Mouse (Mus musculus) midbrain, embryonic 13.5 days (tissue): ENCODE data around the gene Noto. TPM values are rescaled to one million over a fixed set of nuclear protein-coding genes. Genes with fewer than 3 reads are reported as not detected.
A peak's percentile ranks its signal among the peaks of the same experiment; 100 is the strongest.

Experiments used
- ATAC-seq: fragments of 200-750 bp; cut with Nextera tagmentation; 2 replicates; pipeline ENCODE4 v1.8.0; 2017; ENCODE audit warnings: mild to moderate bottlenecking, moderate TSS enrichment, moderate library complexity
- H3K27ac ChIP-seq: fragments of 300-500 bp; sonication (generic); 2 replicates; pipeline ENCODE4 v1.5.1; 2015; ENCODE audit warnings: inconsistent platforms, mild to moderate bottlenecking, moderate library complexity
- H3K27me3 ChIP-seq: fragments of 300-500 bp; sonication (generic); 2 replicates; pipeline ENCODE4 v1.6.1; 2015; ENCODE audit warnings: mild to moderate bottlenecking, inconsistent platforms
- H3K36me3 ChIP-seq: fragments of 300-500 bp; sonication (generic); 2 replicates; pipeline ENCODE4 v1.6.1; 2015; ENCODE audit warnings: mild to moderate bottlenecking, inconsistent platforms
- H3K4me1 ChIP-seq: fragments of 300-500 bp; sonication (generic); replicated peaks from 2 replicates; pipeline ENCODE4 v1.6.1; 2015; ENCODE audit warnings: inconsistent platforms
- H3K4me2 ChIP-seq: fragments of 300-500 bp; sonication (generic); replicated peaks from 2 replicates; pipeline ENCODE4 v1.6.1; 2015; ENCODE audit warnings: moderate library complexity, mild to moderate bottlenecking, inconsistent platforms
- H3K4me3 ChIP-seq: fragments of 300-500 bp; sonication (generic); replicated peaks from 2 replicates; pipeline ENCODE4 v1.5.1; 2015; ENCODE audit warnings: mild to moderate bottlenecking, inconsistent platforms
- H3K9ac ChIP-seq: fragments of 300-500 bp; sonication (generic); replicated peaks from 2 replicates; pipeline ENCODE4 v1.6.1; 2015; ENCODE audit warnings: mild to moderate bottlenecking, inconsistent platforms
- H3K9me3 ChIP-seq: fragments of 300-500 bp; sonication (generic); 2 replicates; pipeline ENCODE4 v1.6.1; 2016; ENCODE audit warnings: mild to moderate bottlenecking, inconsistent platforms
- WGBS: fragments of 180-500 bp; shearing (Covaris S2); methylation state at CpG from one replicate; pipeline ENCODE4 v1.1.7; 2015; 5-methylcytosine and 5-hydroxymethylcytosine counted together
- polyA plus RNA-seq: library from polyadenylated mRNA; unstranded; fragments of >200 nt; fragmentation: Nextera tagmentation; extraction: Ambion mirVana; gene quantifications from 2 replicates; pipeline ENCODE4 v1.2.1, GENCODE M21; 2015

The Noto gene
- not detected in 2 replicates for polyA plus RNA-seq

GRCm38 (mm10) chr6:85423836-85424379 is at the start of gene Noto:
Noto (plus strand) TSS chr6:85423886.
- H3K4me3 ChIP-seq: no peak within 1 kb of the TSS

GRCm38 (mm10) chr6:85373951-85374733 is 49.5 kb upstream of the Noto start, which contains the start of gene Rab11fip5:
Rab11fip5 (minus strand) TSS chr6:85374634.
- under 1% methylated on average over 76 of the region's 80 CpGs for WGBS
- H3K4me3 ChIP-seq: peak within 1 kb of the TSS; percentile 73
- H3K4me1 ChIP-seq: peaks cover 28% of the 10 kb centered on the region
- no peak for ATAC-seq
- H3K27ac ChIP-seq: peak within 1 kb of the TSS; percentile 76
- peak within 1 kb of the TSS; percentile 63 for H3K4me2 ChIP-seq
- peaks cover 2% of the 10 kb centered on the region; the same call in 1 of the 2 replicates for H3K27me3 ChIP-seq
- no peaks in the 10 kb centered on the region for H3K9me3 ChIP-seq
- H3K36me3 ChIP-seq: no peaks in the 10 kb centered on the region
- H3K9ac ChIP-seq: peak within 1 kb of the TSS; percentile 85

More at GRCm38 (mm10) chr6:85423836-85424379, at the start of gene Noto:
- Histone ChIP-seq H3K27me3 (peaks cover 19% of the 10 kb centered on the region), H3K27ac (no peak within 1 kb of the TSS), H3K4me1 (no peaks in the 10 kb centered on the region), H3K36me3 (no peaks in the 10 kb centered on the region), H3K9ac (no peak within 1 kb of the TSS), H3K4me2 (no peak within 1 kb of the TSS), H3K9me3 (no peaks in the 10 kb centered on the region)
- no peak for ATAC-seq
- 12% methylated on average over 28 of the region's 28 CpGs for WGBS

GRCm38 (mm10) chr6:85374734-85375114 is 49.0 kb upstream of the Noto start:
- peak; percentile 96 for ATAC-seq
- no peaks in the 10 kb centered on the region for H3K9me3 ChIP-seq
- no peaks in the 10 kb centered on the region for H3K36me3 ChIP-seq
- H3K27ac ChIP-seq: peak overlapping the region; percentile 76
- H3K4me2 ChIP-seq: peak overlapping the region; percentile 63
- peaks cover 2% of the 10 kb centered on the region; the same call in 1 of the 2 replicates for H3K27me3 ChIP-seq
- 0% methylated on average over 19 of the region's 19 CpGs for WGBS
- H3K4me3 ChIP-seq: peak overlapping the region; percentile 73
- peak overlapping the region; percentile 85; the same call in 1 of the 2 replicates for H3K9ac ChIP-seq
- peaks cover 28% of the 10 kb centered on the region for H3K4me1 ChIP-seq

- H3K27ac ChIP-seq: no peak overlapping the region
- H3K36me3 ChIP-seq: no peaks in the 10 kb centered on the region
- H3K4me2 ChIP-seq: no peak overlapping the region
- H3K27me3 ChIP-seq: peaks cover 2% of the 10 kb centered on the region; the same call in 1 of the 2 replicates
- H3K9me3 ChIP-seq: no peaks in the 10 kb centered on the region
- H3K4me1 ChIP-seq: peaks cover 28% of the 10 kb centered on the region
- 83% methylated on average over 4 of the region's 4 CpGs for WGBS
- H3K9ac ChIP-seq: no peak overlapping the region
- H3K4me3 ChIP-seq: no peak overlapping the region
- no peak for ATAC-seq
Measured at GRCm38 (mm10) chr6:85377066-85377734, 46.5 kb upstream of the Noto start.

GRCm38 (mm10) chr6:85377876-85378275 is 45.8 kb upstream of the Noto start:
- Histone ChIP-seq H3K9me3 (no peaks in the 10 kb centered on the region), H3K4me3 (no peak overlapping the region), H3K9ac (no peak overlapping the region), H3K4me1 (peaks cover 21% of the 10 kb centered on the region), H3K4me2 (no peak overlapping the region), H3K36me3 (no peaks in the 10 kb centered on the region), H3K27me3 (peaks cover 2% of the 10 kb centered on the region; the same call in 1 of the 2 replicates), H3K27ac (no peak overlapping the region)
- ATAC-seq: no peak
- WGBS: 60% methylated on average over 5 of the region's 5 CpGs

- peaks cover 14% of the 10 kb centered on the region for H3K4me1 ChIP-seq
- no peak overlapping the region for H3K9ac ChIP-seq
- 61% methylated on average over 8 of the region's 8 CpGs for WGBS
- peaks cover 2% of the 10 kb centered on the region; the same call in 1 of the 2 replicates for H3K27me3 ChIP-seq
- no peak overlapping the region for H3K4me3 ChIP-seq
- H3K9me3 ChIP-seq: no peaks in the 10 kb centered on the region
- H3K4me2 ChIP-seq: no peak overlapping the region
- no peak overlapping the region for H3K27ac ChIP-seq
- H3K36me3 ChIP-seq: no peaks in the 10 kb centered on the region
- no peak for ATAC-seq
Measured at GRCm38 (mm10) chr6:85378629-85379028, 45.1 kb upstream of the Noto start.

- peak; percentile 88 for ATAC-seq
- no peaks in the 10 kb centered on the region for H3K9me3 ChIP-seq
- H3K4me1 ChIP-seq: peaks cover 6% of the 10 kb centered on the region; the same call in 1 of the 2 replicates
- peak overlapping the region; percentile 3; the same call in 1 of the 2 replicates for H3K4me2 ChIP-seq
- H3K4me3 ChIP-seq: no peak overlapping the region
- peak overlapping the region; percentile 10; the same call in 1 of the 2 replicates for H3K27ac ChIP-seq
- no peak overlapping the region for H3K9ac ChIP-seq
- peaks cover 2% of the 10 kb centered on the region; the same call in 1 of the 2 replicates for H3K27me3 ChIP-seq
- H3K36me3 ChIP-seq: no peaks in the 10 kb centered on the region
- WGBS: 29% methylated on average over 10 of the region's 10 CpGs
Measured at GRCm38 (mm10) chr6:85380201-85380900, 43.3 kb upstream of the Noto start.

GRCm38 (mm10) chr6:85380901-85381647 is 42.6 kb upstream of the Noto start:
- no peak overlapping the region for H3K9ac ChIP-seq
- peaks cover 6% of the 10 kb centered on the region; the same call in 1 of the 2 replicates for H3K4me1 ChIP-seq
- no peak overlapping the region for H3K4me3 ChIP-seq
- peak; percentile 81 for ATAC-seq
- H3K27me3 ChIP-seq: peaks cover 3% of the 10 kb centered on the region; the same call in 1 of the 2 replicates
- H3K9me3 ChIP-seq: no peaks in the 10 kb centered on the region
- peak overlapping the region; percentile 10; the same call in 1 of the 2 replicates for H3K27ac ChIP-seq
- 14% methylated on average over 17 of the region's 17 CpGs for WGBS
- peak overlapping the region; percentile 3; the same call in 1 of the 2 replicates for H3K4me2 ChIP-seq
- no peaks in the 10 kb centered on the region for H3K36me3 ChIP-seq

- Histone ChIP-seq H3K9ac (no peak overlapping the region), H3K4me3 (no peak overlapping the region), H3K9me3 (no peaks in the 10 kb centered on the region), H3K36me3 (no peaks in the 10 kb centered on the region), H3K27ac (no peak overlapping the region), H3K4me1 (peaks cover 6% of the 10 kb centered on the region; the same call in 1 of the 2 replicates), H3K4me2 (no peak overlapping the region), H3K27me3 (peaks cover 9% of the 10 kb centered on the region; the same call in 1 of the 2 replicates)
- no peak for ATAC-seq
- WGBS: 84% methylated on average over 10 of the region's 10 CpGs
Measured at GRCm38 (mm10) chr6:85381648-85382020, 42.1 kb upstream of the Noto start.

- no peak for ATAC-seq
- no peaks in the 10 kb centered on the region for H3K36me3 ChIP-seq
Measured at GRCm38 (mm10) chr6:85382791-85383190, 40.9 kb upstream of the Noto start.

GRCm38 (mm10) chr6:85388608-85389007 is 35.1 kb upstream of the Noto start:
- Histone ChIP-seq H3K27me3 (peaks cover 7% of the 10 kb centered on the region; the same call in 1 of the 2 replicates), H3K4me1 (no peaks in the 10 kb centered on the region), H3K36me3 (no peaks in the 10 kb centered on the region), H3K4me2 (no peak overlapping the region), H3K27ac (no peak overlapping the region), H3K9me3 (no peaks in the 10 kb centered on the region), H3K9ac (no peak overlapping the region), H3K4me3 (no peak overlapping the region)
- no peak for ATAC-seq
- WGBS: 83% methylated on average over 5 of the region's 5 CpGs

More at GRCm38 (mm10) chr6:85382791-85383190, 40.9 kb upstream of the Noto start:
- Histone ChIP-seq H3K9ac (no peak overlapping the region), H3K4me2 (no peak overlapping the region), H3K4me3 (no peak overlapping the region), H3K4me1 (peaks cover 6% of the 10 kb centered on the region; the same call in 1 of the 2 replicates), H3K27ac (no peak overlapping the region), H3K9me3 (no peaks in the 10 kb centered on the region), H3K27me3 (peaks cover 7% of the 10 kb centered on the region; the same call in 1 of the 2 replicates)
- WGBS: 84% methylated on average over 2 of the region's 2 CpGs
